Mouse (Mus musculus): ENCODE measurements around the gene Ebi3. TPM values are rescaled to one million over a fixed set of nuclear protein-coding genes. Genes with fewer than 3 reads are reported as not detected.

The Ebi3 gene
- polyA plus RNA-seq (2012; rRNA removed) = 4.1 and 5.5 TPM in 2 replicates
- 3.0 and 4.5 TPM in 2 replicates for polyA plus RNA-seq (2014; fragmentation: Nextera tagmentation; extraction: Ambion mirVana)

DNA sequence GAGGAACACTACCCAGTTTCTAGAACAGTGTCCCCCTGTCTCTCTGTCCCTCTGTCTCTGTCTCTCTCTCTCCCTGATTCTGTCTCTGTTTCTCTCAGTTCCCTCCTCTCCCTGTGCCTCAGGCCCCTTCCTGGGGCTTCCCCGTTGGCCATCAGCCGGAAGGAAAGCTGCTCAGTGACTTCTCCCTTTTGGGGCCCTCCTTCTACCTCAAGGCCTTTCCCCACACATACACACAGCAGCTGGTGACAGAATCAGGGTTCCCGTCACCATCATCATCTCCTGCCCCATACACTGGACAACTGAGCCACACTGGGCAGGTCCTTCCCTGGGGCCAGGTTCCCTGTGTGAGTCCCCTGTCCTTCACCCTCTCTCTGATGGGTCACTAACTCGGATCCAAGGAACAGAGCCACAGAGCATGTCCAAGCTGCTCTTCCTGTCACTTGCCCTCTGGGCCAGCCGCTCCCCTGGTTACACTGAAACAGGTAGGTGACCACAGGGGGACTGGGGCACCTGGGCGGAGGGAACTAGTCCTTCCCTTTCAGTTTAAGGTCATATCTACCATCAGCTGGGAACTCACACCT is at the start of gene Ebi3:
Gene Ebi3 (plus strand): TSS at position 194 of the 581 bp plus-strand sequence.
- no peaks in the 10 kb centered on the region for H3K36me3 ChIP-seq (replicated peaks; ENCODE audit: control insufficient read depth, insufficient read depth, low read depth)
- ATAC-seq (ENCODE audit: insufficient read depth) (no peak), DNase-seq (ENCODE audit: low read depth in 3 of 3, low spot score in 3 of 3) (no peak)
- peaks cover 0 to 5% of the 10 kb centered on the region in 2 experiments; a peak in 3 of 4 replicates for H3K4me1 ChIP-seq (replicated peaks; ENCODE audit: control insufficient read depth in 2 of 2, insufficient read depth in 2 of 2, low read length in 1 of 2)
- H3K9ac ChIP-seq (replicated peaks) = no peak within 1 kb of the TSS
- no peaks in the 10 kb centered on the region for H3K27me3 ChIP-seq (ENCODE audit: control insufficient read depth, insufficient read depth, low read length)
- H3K4me3 ChIP-seq (ENCODE audit: insufficient read depth in 1 of 2, low read depth in 2 of 2, low read length in 2 of 2) = no peak within 1 kb of the TSS
- no peaks in the 10 kb centered on the region for H3K9me3 ChIP-seq (ENCODE audit: control insufficient read depth, low read length)
- TF ChIP-seq CTCF (IDR thresholded peaks at IDR 0.05; ENCODE audit: low read depth) (no peak), EP300 (IDR thresholded peaks at IDR 0.05; ENCODE audit: low read depth) (no peak)
- H3K27ac ChIP-seq = no peak within 1 kb of the TSS
- peak within 1 kb of the TSS; percentile 18; the same call in 1 of the 2 replicates for H3K4me2 ChIP-seq (ENCODE audit: low read depth)
- 44% methylated on average over 6 of the region's 6 CpGs for WGBS (ENCODE audit: insufficient replicate concordance)

DNA sequence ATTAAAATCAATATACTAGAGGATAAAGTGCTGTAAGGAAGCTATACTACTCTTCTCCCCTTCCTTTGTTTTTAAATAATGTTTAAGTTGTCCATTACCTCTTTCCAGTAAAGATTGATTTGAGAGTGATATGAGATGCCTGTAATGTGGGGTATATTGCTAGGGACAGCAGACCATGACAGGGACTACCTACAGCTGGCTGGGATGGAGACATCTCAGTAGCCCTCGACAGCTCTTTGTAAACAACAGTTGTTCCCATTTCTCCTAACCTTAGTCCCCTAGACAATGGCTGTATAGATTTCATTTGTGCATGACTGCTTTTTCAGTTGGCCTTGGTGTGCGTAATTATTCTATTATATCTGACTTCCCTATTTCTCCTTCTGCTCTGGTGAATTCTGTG is 49.4 kb upstream of the Ebi3 start:
- 40% methylated on average over 2 of the region's 2 CpGs for WGBS (ENCODE audit: insufficient replicate concordance)
- H3K4me2 ChIP-seq (ENCODE audit: low read depth) = no peak overlapping the region
- no peaks in the 10 kb centered on the region for H3K27me3 ChIP-seq (ENCODE audit: control insufficient read depth, insufficient read depth, low read length)
- no peaks in the 10 kb centered on the region; the same call in 1 of the 2 replicates for H3K9me3 ChIP-seq (ENCODE audit: control insufficient read depth, low read length)
- H3K9ac ChIP-seq (replicated peaks) = no peak overlapping the region
- no peaks in the 10 kb centered on the region; the same call in 1 of the 2 replicates for H3K36me3 ChIP-seq (replicated peaks; ENCODE audit: control insufficient read depth, insufficient read depth, low read depth)
- TF ChIP-seq CTCF (IDR thresholded peaks at IDR 0.05; ENCODE audit: low read depth) (no peak), EP300 (IDR thresholded peaks at IDR 0.05; ENCODE audit: low read depth) (no peak)
- peaks cover 0 to 1% of the 10 kb centered on the region in 2 experiments; a peak in 1 of 4 replicates for H3K4me1 ChIP-seq (replicated peaks; ENCODE audit: control insufficient read depth in 2 of 2, insufficient read depth in 2 of 2, low read length in 1 of 2)
- ATAC-seq (ENCODE audit: insufficient read depth) (no peak), DNase-seq (ENCODE audit: low read depth in 3 of 3, low spot score in 3 of 3) (no peak)
- no peak overlapping the region for H3K27ac ChIP-seq
- no peak overlapping the region for H3K4me3 ChIP-seq (ENCODE audit: insufficient read depth in 1 of 2, low read depth in 2 of 2, low read length in 2 of 2)

DNA sequence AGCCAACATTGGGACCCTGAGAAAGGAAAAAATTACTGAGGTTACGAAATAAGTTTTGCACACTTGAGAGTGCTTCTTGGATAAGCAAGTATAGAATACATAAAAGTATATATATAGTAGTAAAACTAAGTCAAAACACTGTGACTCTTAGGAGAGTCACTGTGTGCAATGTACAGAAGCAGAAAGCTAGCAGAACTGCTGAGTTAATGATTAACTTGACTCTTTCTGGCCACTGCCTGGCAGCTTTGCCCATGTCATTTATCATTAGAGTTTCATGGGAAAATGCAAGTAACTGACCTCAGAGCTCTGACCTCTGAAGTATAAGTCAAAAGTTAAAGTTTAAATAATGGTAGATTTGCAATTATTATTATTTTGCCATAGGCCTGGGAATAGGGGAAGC is 48.8 kb upstream of the Ebi3 start:
- DNase-seq (ENCODE audit: low read depth in 3 of 3, low spot score in 3 of 3) (no peak), ATAC-seq (ENCODE audit: insufficient read depth) (0 out of 2 replicates have a peak, but pooled peaks have one; percentile 28)
- no peaks in the 10 kb centered on the region for H3K27me3 ChIP-seq (ENCODE audit: control insufficient read depth, insufficient read depth, low read length)
- WGBS (ENCODE audit: insufficient replicate concordance) = 58% methylated on average over 1 of the region's 1 CpGs
- H3K4me3 ChIP-seq (ENCODE audit: insufficient read depth in 1 of 2, low read depth in 2 of 2, low read length in 2 of 2) = no peak overlapping the region
- no peak overlapping the region for H3K27ac ChIP-seq
- TF ChIP-seq CTCF (IDR thresholded peaks at IDR 0.05; ENCODE audit: low read depth) = no peak
- TF ChIP-seq EP300 (IDR thresholded peaks at IDR 0.05; ENCODE audit: low read depth) = no peak
- no peaks in the 10 kb centered on the region for H3K36me3 ChIP-seq (replicated peaks; ENCODE audit: control insufficient read depth, insufficient read depth, low read depth)
- H3K9ac ChIP-seq (replicated peaks) = no peak overlapping the region
- no peak overlapping the region for H3K4me2 ChIP-seq (ENCODE audit: low read depth)
- no peaks in the 10 kb centered on the region; the same call in 1 of the 2 replicates for H3K9me3 ChIP-seq (ENCODE audit: control insufficient read depth, low read length)
- H3K4me1 ChIP-seq (replicated peaks; ENCODE audit: control insufficient read depth in 2 of 2, insufficient read depth in 2 of 2, low read length in 1 of 2) = peaks cover 0 to 1% of the 10 kb centered on the region in 2 experiments; a peak in 1 of 4 replicates

DNA sequence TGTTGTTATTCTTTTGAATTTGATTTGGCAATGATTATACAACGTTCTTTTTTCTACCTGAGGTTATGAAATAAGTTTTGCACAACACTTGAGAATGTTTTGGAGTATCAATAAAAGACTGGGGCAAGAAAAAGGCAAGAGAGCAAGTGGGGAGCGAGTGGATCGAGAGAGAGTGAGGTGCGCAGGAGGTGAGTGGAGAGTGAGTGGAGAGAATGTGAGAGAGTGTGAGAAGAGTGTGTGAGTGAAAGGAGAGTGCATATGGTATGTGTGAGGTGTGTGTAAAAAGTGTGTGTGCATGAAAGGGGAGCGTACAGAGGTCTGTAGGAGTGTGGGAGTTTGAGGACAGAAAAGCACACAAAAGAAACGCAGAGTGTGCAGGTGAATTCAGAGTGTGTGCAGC is 48.3 kb upstream of the Ebi3 start:
- ATAC-seq (ENCODE audit: insufficient read depth) = no peak

DNA sequence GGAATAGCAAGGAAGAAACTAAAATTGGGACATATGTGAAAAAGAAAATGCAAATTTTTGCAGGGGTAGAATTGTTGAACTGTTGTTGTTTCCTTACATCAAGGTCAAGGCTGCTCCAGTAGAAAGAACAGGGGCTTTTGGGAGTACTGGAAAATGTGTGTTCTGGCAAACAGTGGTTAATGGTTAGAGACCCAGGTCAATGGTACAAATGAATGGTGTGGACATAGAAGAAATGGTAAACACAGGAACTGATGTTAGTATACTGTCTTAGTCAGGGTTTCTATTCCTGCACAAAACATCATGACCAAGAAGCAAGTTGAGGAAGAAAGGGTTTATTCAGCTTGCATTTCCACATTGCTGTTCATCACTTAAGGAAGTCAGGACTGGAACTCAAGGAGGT is 45.8 kb upstream of the Ebi3 start:
- Histone ChIP-seq H3K36me3 (replicated peaks; ENCODE audit: control insufficient read depth, insufficient read depth, low read depth) (no peaks in the 10 kb centered on the region), H3K27me3 (ENCODE audit: control insufficient read depth, insufficient read depth, low read length) (no peaks in the 10 kb centered on the region), H3K4me2 (ENCODE audit: low read depth) (no peak overlapping the region), H3K4me3 (ENCODE audit: insufficient read depth in 1 of 2, low read depth in 2 of 2, low read length in 2 of 2) (no peak overlapping the region), H3K27ac (no peak overlapping the region), H3K9ac (replicated peaks) (no peak overlapping the region), H3K4me1 (replicated peaks; ENCODE audit: control insufficient read depth in 2 of 2, insufficient read depth in 2 of 2, low read length in 1 of 2) (peaks cover 0 to 1% of the 10 kb centered on the region in 2 experiments; a peak in 1 of 4 replicates), H3K9me3 (ENCODE audit: control insufficient read depth, low read length) (no peaks in the 10 kb centered on the region)
- ATAC-seq (ENCODE audit: insufficient read depth) (0 out of 2 replicates have a peak, but pooled peaks have one; percentile 39), DNase-seq (ENCODE audit: low read depth in 3 of 3, low spot score in 3 of 3) (no peak)
- no peak for TF ChIP-seq CTCF (IDR thresholded peaks at IDR 0.05; ENCODE audit: low read depth)
- TF ChIP-seq EP300 (IDR thresholded peaks at IDR 0.05; ENCODE audit: low read depth) = no peak

More for the DNA sequence above, 48.3 kb upstream of the Ebi3 start:
- 55% methylated on average over 6 of the region's 6 CpGs for WGBS (ENCODE audit: insufficient replicate concordance)
- Histone ChIP-seq H3K9me3 (ENCODE audit: control insufficient read depth, low read length) (no peaks in the 10 kb centered on the region), H3K27ac (no peak overlapping the region), H3K36me3 (replicated peaks; ENCODE audit: control insufficient read depth, insufficient read depth, low read depth) (no peaks in the 10 kb centered on the region), H3K27me3 (ENCODE audit: control insufficient read depth, insufficient read depth, low read length) (no peaks in the 10 kb centered on the region), H3K9ac (replicated peaks) (no peak overlapping the region), H3K4me3 (ENCODE audit: insufficient read depth in 1 of 2, low read depth in 2 of 2, low read length in 2 of 2) (no peak overlapping the region), H3K4me2 (ENCODE audit: low read depth) (no peak overlapping the region), H3K4me1 (replicated peaks; ENCODE audit: control insufficient read depth in 2 of 2, insufficient read depth in 2 of 2, low read length in 1 of 2) (peaks cover 0 to 1% of the 10 kb centered on the region in 2 experiments; a peak in 1 of 4 replicates)
- TF ChIP-seq EP300 (IDR thresholded peaks at IDR 0.05; ENCODE audit: low read depth) (no peak), CTCF (IDR thresholded peaks at IDR 0.05; ENCODE audit: low read depth) (no peak)
- DNase-seq (ENCODE audit: low read depth in 3 of 3, low spot score in 3 of 3) = no peak

Data from liver, embryonic 14.5 days (tissue).